In genomic region chr3:86800841-86801240, GRCm38 (mm10) we compare ENCODE assay signal across 23 mouse cellular contexts.
DNase-seq lines count a peak whose midpoint lies in the region; ATAC-seq and TF ChIP-seq lines count a peak whose summit lies in the region.
"Had no signal": no experiment of that assay in that cellular context is flagged by ENCODE, and none has a peak within 500 bp of the region (broad histone marks: within the 10 kb centered on the region; RNA-seq: fewer than 3 reads in every experiment).

No protein-coding gene starts in this region.

- no peak overlapping the region for H3K4me2 ChIP-seq in hindbrain, embryonic 14.5 days (replicated peaks)
- no peak overlapping the region for H3K4me2 ChIP-seq in hindbrain, embryonic 11.5 days (replicated peaks; ENCODE audit: low read depth, low read length)
- H3K4me2 ChIP-seq in midbrain, embryonic 16.5 days (ENCODE audit: low read length), result no peak overlapping the region
- no peak overlapping the region for H3K4me2 ChIP-seq in hindbrain, postnatal 0 days (ENCODE audit: low read depth, low read length)
- H3K4me2 ChIP-seq: forebrain, embryonic 12.5 days; kidney, embryonic 15.5 days; limb, embryonic 15.5 days; midbrain, embryonic 11.5 days had no signal

- no peaks in the 10 kb centered on the region for H3K27me3 ChIP-seq in hindbrain, embryonic 14.5 days (ENCODE audit: control insufficient read depth, insufficient read depth, low read length)
- no peaks in the 10 kb centered on the region for H3K27me3 ChIP-seq in hindbrain, embryonic 11.5 days (ENCODE audit: control insufficient read depth, insufficient read depth, low read length)
- H3K27me3 ChIP-seq in midbrain, embryonic 16.5 days (ENCODE audit: control insufficient read depth, insufficient read depth, low read depth, low read length), result no peaks in the 10 kb centered on the region
- no peaks in the 10 kb centered on the region for H3K27me3 ChIP-seq in midbrain, embryonic 10.5 days (ENCODE audit: low read depth, poor library complexity, severe bottlenecking)
- no peaks in the 10 kb centered on the region for H3K27me3 ChIP-seq in hindbrain, postnatal 0 days (ENCODE audit: insufficient read depth, low read length)
- H3K27me3 ChIP-seq: CH12.LX; forebrain, embryonic 12.5 days; kidney, embryonic 15.5 days; limb, embryonic 15.5 days had no signal

- H3K9me3 ChIP-seq in hindbrain, embryonic 14.5 days (ENCODE audit: control insufficient read depth, low read length), result no peaks in the 10 kb centered on the region
- H3K9me3 ChIP-seq in hindbrain, embryonic 11.5 days (ENCODE audit: control insufficient read depth, low read length), result no peaks in the 10 kb centered on the region
- no peaks in the 10 kb centered on the region for H3K9me3 ChIP-seq in midbrain, embryonic 16.5 days (replicated peaks; ENCODE audit: control insufficient read depth, low read length, poor library complexity, severe bottlenecking)
- H3K9me3 ChIP-seq in midbrain, embryonic 10.5 days (replicated peaks), result no peaks in the 10 kb centered on the region
- no peaks in the 10 kb centered on the region for H3K9me3 ChIP-seq in hindbrain, postnatal 0 days (ENCODE audit: low read length)
- H3K9me3 ChIP-seq: forebrain, embryonic 12.5 days; G1E; heart, embryonic 10.5 days; kidney, embryonic 15.5 days; limb, embryonic 15.5 days had no signal

- H3K4me3 ChIP-seq in hindbrain, embryonic 14.5 days (replicated peaks; ENCODE audit: low read length), result no peak overlapping the region
- no peak overlapping the region for H3K4me3 ChIP-seq in hindbrain, embryonic 11.5 days (ENCODE audit: low read depth, low read length)
- no peak overlapping the region for H3K4me3 ChIP-seq in midbrain, embryonic 16.5 days (ENCODE audit: low read depth, low read length)
- H3K4me3 ChIP-seq in midbrain, embryonic 10.5 days, result no peak overlapping the region
- H3K4me3 ChIP-seq in hindbrain, postnatal 0 days (ENCODE audit: low read length), result no peak overlapping the region
- H3K4me3 ChIP-seq: forebrain, embryonic 12.5 days; heart, embryonic 10.5 days; kidney, embryonic 15.5 days; limb, embryonic 15.5 days had no signal

- no peak overlapping the region for H3K9ac ChIP-seq in hindbrain, embryonic 14.5 days
- no peak overlapping the region for H3K9ac ChIP-seq in hindbrain, embryonic 11.5 days (ENCODE audit: low read depth, low read length)
- H3K9ac ChIP-seq in midbrain, embryonic 16.5 days (ENCODE audit: low read depth, low read length), result no peak overlapping the region
- H3K9ac ChIP-seq in hindbrain, postnatal 0 days (replicated peaks; ENCODE audit: low read length), result no peak overlapping the region
- H3K9ac ChIP-seq: forebrain, embryonic 12.5 days; kidney, embryonic 15.5 days; limb, embryonic 15.5 days had no signal

- peaks cover 15% of the 10 kb centered on the region for H3K4me1 ChIP-seq in hindbrain, embryonic 14.5 days (replicated peaks; ENCODE audit: control insufficient read depth, insufficient read depth, low read length)
- H3K4me1 ChIP-seq in hindbrain, embryonic 11.5 days (replicated peaks; ENCODE audit: control insufficient read depth, insufficient read depth, low read length), result no peaks in the 10 kb centered on the region
- H3K4me1 ChIP-seq in midbrain, embryonic 16.5 days (ENCODE audit: control insufficient read depth, insufficient read depth, low read length), result no peaks in the 10 kb centered on the region
- peaks cover 22% of the 10 kb centered on the region for H3K4me1 ChIP-seq in midbrain, embryonic 10.5 days
- no peaks in the 10 kb centered on the region for H3K4me1 ChIP-seq in hindbrain, postnatal 0 days (ENCODE audit: insufficient read depth, low read length)
- H3K4me1 ChIP-seq: kidney, embryonic 15.5 days had no signal

- ATAC-seq in hindbrain, embryonic 14.5 days (ENCODE audit: low FRiP score), result no peak
- no peak for ATAC-seq in hindbrain, embryonic 11.5 days (ENCODE audit: low FRiP score)
- no peak for ATAC-seq in midbrain, embryonic 16.5 days
- ATAC-seq in hindbrain, postnatal 0 days, result no peak
- ATAC-seq: intestine, embryonic 16.5 days had no signal

- DNase-seq in hindbrain, embryonic 14.5 days (ENCODE audit: low spot score), result no peak
- no peak for DNase-seq in hindbrain, embryonic 11.5 days (ENCODE audit: low spot score)
- no peak for DNase-seq in midbrain, embryonic 10.5 days (ENCODE audit: low spot score)
- no peak for DNase-seq in hindbrain, postnatal 0 days (ENCODE audit: low spot score)
- DNase-seq in right cerebral cortex, postnatal 4 days, result no peak
- no peak for DNase-seq in right cerebral cortex, adult 2 months (ENCODE audit: low spot score in 2 of 2)
- DNase-seq: adrenal gland, adult 2 months; B cell, adult 2 months; cerebellum, adult 11-12 months; cerebellum, postnatal 10 days; left cerebral cortex, postnatal 4 days; right cerebral cortex, adult 18-20 months; thymus, adult 18-20 months; thymus, postnatal 36 days had no signal

- 84% methylated on average over 8 of the region's 8 CpGs for WGBS in hindbrain, embryonic 14.5 days
- 90% methylated on average over 8 of the region's 8 CpGs for WGBS in hindbrain, embryonic 11.5 days
- WGBS in midbrain, embryonic 16.5 days, result 87% methylated on average over 8 of the region's 8 CpGs
- 91% methylated on average over 8 of the region's 8 CpGs for WGBS in midbrain, embryonic 10.5 days
- 63% methylated on average over 8 of the region's 8 CpGs for WGBS in hindbrain, postnatal 0 days

- H3K27ac ChIP-seq in hindbrain, embryonic 14.5 days, result peak overlapping the region; percentile 47
- no peak overlapping the region for H3K27ac ChIP-seq in hindbrain, embryonic 11.5 days (ENCODE audit: low read depth, low read length)
- 0 out of 2 replicates have a peak overlapping the region, but pooled peaks have one; percentile 7 for H3K27ac ChIP-seq in midbrain, embryonic 16.5 days (ENCODE audit: low read length)
- H3K27ac ChIP-seq in midbrain, embryonic 10.5 days (replicated peaks), result no peak overlapping the region
- H3K27ac ChIP-seq in hindbrain, postnatal 0 days, result peak overlapping the region; percentile 12; the same call in 1 of the 2 replicates
- H3K27ac ChIP-seq: forebrain, embryonic 12.5 days; heart, embryonic 10.5 days; kidney, embryonic 15.5 days; limb, embryonic 15.5 days had no signal

- H3K36me3 ChIP-seq in hindbrain, embryonic 14.5 days (replicated peaks; ENCODE audit: control insufficient read depth, insufficient read depth), result peaks cover 68% of the 10 kb centered on the region
- H3K36me3 ChIP-seq in hindbrain, embryonic 11.5 days (ENCODE audit: control insufficient read depth, insufficient read depth, low read length), result no peaks in the 10 kb centered on the region
- peaks cover 21% of the 10 kb centered on the region for H3K36me3 ChIP-seq in midbrain, embryonic 16.5 days (ENCODE audit: control insufficient read depth, insufficient read depth, low read length)
- H3K36me3 ChIP-seq in midbrain, embryonic 10.5 days, result peaks cover 37% of the 10 kb centered on the region
- H3K36me3 ChIP-seq in hindbrain, postnatal 0 days (ENCODE audit: insufficient read depth, low read length), result peaks cover 19% of the 10 kb centered on the region
- H3K36me3 ChIP-seq: G1E; heart, embryonic 10.5 days; kidney, embryonic 15.5 days; limb, embryonic 15.5 days had no signal

- no peak for TF ChIP-seq CTCF in hindbrain, postnatal 0 days (IDR thresholded peaks at IDR 0.05; ENCODE audit: low read depth)

Comparison
In these comparisons a context has a peak if more than half of its experiments do, and no peak if none do; other contexts are left out.
1. H3K27ac ChIP-seq: peak in hindbrain, embryonic 14.5 days (single experiment), midbrain, embryonic 16.5 days (single experiment) and hindbrain, postnatal 0 days (single experiment); none in hindbrain, embryonic 11.5 days (single experiment) and midbrain, embryonic 10.5 days (single experiment).